Mouse (Mus musculus) ovary, postnatal 10 days (tissue): ENCODE results near the gene Pros1.

Experiments
- DNase-seq: peaks from one replicate; pipeline ENCODE4 v3.0.0; 2022; ENCODE audit warnings: low spot score

Pros1 gene

GRCm38 (mm10) chr16:62861455-62861854 is 7.3 kb downstream of the Pros1 start:
- DNase-seq, result no peak

GRCm38 (mm10) chr16:62872688-62873117 is 18.6 kb downstream of the Pros1 start:
- DNase-seq, result no peak

- no peak for DNase-seq
Observed at GRCm38 (mm10) chr16:62873180-62873579, 19.1 kb downstream of the Pros1 start.

GRCm38 (mm10) chr16:62874065-62874464 is 20.0 kb downstream of the Pros1 start:
- DNase-seq, result no peak

- DNase-seq, result no peak
Observed at GRCm38 (mm10) chr16:62895824-62896223, 41.7 kb downstream of the Pros1 start.

- DNase-seq, result no peak
Observed at GRCm38 (mm10) chr16:62911364-62911763, 57.3 kb downstream of the Pros1 start.

GRCm38 (mm10) chr16:62912246-62912645 is 58.1 kb downstream of the Pros1 start:
- no peak for DNase-seq

GRCm38 (mm10) chr16:62915530-62915929 is 61.4 kb downstream of the Pros1 start:
- no peak for DNase-seq

GRCm38 (mm10) chr16:62922245-62922644 is 68.1 kb downstream of the Pros1 start:
- DNase-seq, result no peak

GRCm38 (mm10) chr16:62931341-62931740 is 77.2 kb downstream of the Pros1 start:
- no peak for DNase-seq

GRCm38 (mm10) chr16:62936316-62936715 is 82.2 kb downstream of the Pros1 start:
- DNase-seq, result no peak

- DNase-seq, result peak; percentile 27
Observed at GRCm38 (mm10) chr16:62940388-62941003, 86.4 kb downstream of the Pros1 start.

- no peak for DNase-seq
Observed at GRCm38 (mm10) chr16:62941763-62942162, 87.7 kb downstream of the Pros1 start.

GRCm38 (mm10) chr16:62942418-62943410 is 88.6 kb downstream of the Pros1 start:
- DNase-seq, result no peak

GRCm38 (mm10) chr16:62958485-62958884 is 104.4 kb downstream of the Pros1 start:
- no peak for DNase-seq

GRCm38 (mm10) chr16:62964361-62964763 is 110.3 kb downstream of the Pros1 start:
- DNase-seq, result no peak

GRCm38 (mm10) chr16:62971673-62972332 is 117.7 kb downstream of the Pros1 start:
- DNase-seq, result no peak

- no peak for DNase-seq
Observed at GRCm38 (mm10) chr16:62974926-62975325, 120.8 kb downstream of the Pros1 start.
